Mouse (Mus musculus) embryonic facial prominence, embryonic 14.5 days (tissue): ENCODE data around the gene Serpinh1. TPM values are rescaled to one million over a fixed set of nuclear protein-coding genes. Genes with fewer than 3 reads are reported as not detected.
A peak's percentile ranks its signal among the peaks of the same experiment; 100 is the strongest.

Experiments used
- ATAC-seq: fragments of 200-750 bp; cut with Nextera tagmentation; 2 replicates; pipeline ENCODE4 v1.8.0; 2017; ENCODE audit warnings: low read depth, moderate number of reproducible peaks, moderate TSS enrichment
- DNase-seq: peaks from one replicate; pipeline ENCODE4 v3.0.0-alpha.2; 2015; ENCODE audit warnings: low spot score
- H3K27ac ChIP-seq: fragments of 300-500 bp; sonication (generic); replicated peaks from 2 replicates; pipeline ENCODE4 v1.5.1; 2014; ENCODE audit warnings: low read depth, mild to moderate bottlenecking, low read length, moderate library complexity
- H3K27me3 ChIP-seq: fragments of 300-500 bp; sonication (generic); replicated peaks from 2 replicates; pipeline ENCODE4 v1.6.1; 2014; ENCODE audit warnings: low read length; ENCODE audit not compliant: control insufficient read depth, insufficient read depth
- H3K36me3 ChIP-seq: fragments of 300-500 bp; sonication (generic); 2 replicates; pipeline ENCODE4 v1.6.1; 2014; ENCODE audit warnings: low read length, mixed read lengths; ENCODE audit not compliant: control insufficient read depth, insufficient read depth
- H3K4me1 ChIP-seq: fragments of 300-500 bp; sonication (generic); 2 replicates; pipeline ENCODE4 v1.6.1; 2014; ENCODE audit warnings: antibody characterized with exemption, low read length; ENCODE audit not compliant: control insufficient read depth, insufficient read depth
- H3K4me2 ChIP-seq: fragments of 300-500 bp; sonication (generic); 2 replicates; pipeline ENCODE4 v1.6.1; 2014; ENCODE audit warnings: low read depth, mild to moderate bottlenecking, low read length, moderate library complexity, mixed read lengths
- H3K4me3 ChIP-seq: fragments of 300-500 bp; sonication (generic); 2 replicates; pipeline ENCODE4 v1.5.1; 2014; ENCODE audit warnings: low read depth, mild to moderate bottlenecking, low read length
- H3K9ac ChIP-seq: fragments of 300-500 bp; sonication (generic); 2 replicates; pipeline ENCODE4 v1.6.1; 2014; ENCODE audit warnings: low read depth, mild to moderate bottlenecking, low read length, moderate library complexity, mixed read lengths
- H3K9me3 ChIP-seq: fragments of 300-500 bp; sonication (generic); 2 replicates; pipeline ENCODE4 v1.6.1; 2016; ENCODE audit warnings: low read length; ENCODE audit not compliant: control insufficient read depth
- WGBS: fragments of 180-500 bp; shearing (Covaris S2); extraction: QIAGEN DNeasy Blood & Tissue Kit; methylation state at CpG from one replicate; pipeline ENCODE4 v1.1.7; 2014; 5-methylcytosine and 5-hydroxymethylcytosine counted together
- polyA plus RNA-seq: library from polyadenylated mRNA; unstranded; fragments of >200 nt; fragmentation: Nextera tagmentation; extraction: Ambion mirVana; gene quantifications from 2 replicates; pipeline ENCODE4 v1.2.1, GENCODE M21; 2014

Gene Serpinh1
- polyA plus RNA-seq, 1 experiment from 2014 or later: 945 TPM

- 36% methylated on average over 8 of the region's 8 CpGs for WGBS
- DNase-seq: peak; percentile 44
- peaks cover 8% of the 10 kb centered on the region; the same call in 1 of the 2 replicates for H3K4me1 ChIP-seq
- no peak overlapping the region for H3K4me2 ChIP-seq
- no peaks in the 10 kb centered on the region for H3K36me3 ChIP-seq
- H3K9me3 ChIP-seq: no peaks in the 10 kb centered on the region
- no peak overlapping the region for H3K4me3 ChIP-seq
- H3K9ac ChIP-seq: no peak overlapping the region
- ATAC-seq: peak; percentile 60; the same call in 1 of the 2 replicates
- no peaks in the 10 kb centered on the region for H3K27me3 ChIP-seq
- H3K27ac ChIP-seq: no peak overlapping the region
Measured at GRCm38 (mm10) chr7:99312671-99313143, 40.3 kb downstream of the Serpinh1 start.

- Histone ChIP-seq H3K9me3 (no peaks in the 10 kb centered on the region), H3K36me3 (no peaks in the 10 kb centered on the region), H3K4me1 (peaks cover 8% of the 10 kb centered on the region; the same call in 1 of the 2 replicates), H3K27me3 (no peaks in the 10 kb centered on the region), H3K4me2 (no peak overlapping the region), H3K27ac (no peak overlapping the region), H3K4me3 (no peak overlapping the region), H3K9ac (no peak overlapping the region)
- peak; percentile 41 for DNase-seq
- 62% methylated on average over 4 of the region's 4 CpGs for WGBS
- ATAC-seq: peak; percentile 77
Measured at GRCm38 (mm10) chr7:99312058-99312457, 41.0 kb downstream of the Serpinh1 start.

- Histone ChIP-seq H3K36me3 (no peaks in the 10 kb centered on the region), H3K9ac (no peak overlapping the region), H3K9me3 (no peaks in the 10 kb centered on the region), H3K27me3 (no peaks in the 10 kb centered on the region), H3K4me3 (no peak overlapping the region), H3K4me1 (peaks cover 11% of the 10 kb centered on the region), H3K4me2 (no peak overlapping the region), H3K27ac (no peak overlapping the region)
- WGBS: 52% methylated on average over 7 of the region's 7 CpGs
- ATAC-seq (no peak), DNase-seq (no peak)
Measured at GRCm38 (mm10) chr7:99311433-99311832, 41.6 kb downstream of the Serpinh1 start.

- Histone ChIP-seq H3K4me2 (no peak overlapping the region), H3K9ac (no peak overlapping the region), H3K27me3 (no peaks in the 10 kb centered on the region), H3K4me3 (no peak overlapping the region), H3K9me3 (no peaks in the 10 kb centered on the region), H3K4me1 (peaks cover 12% of the 10 kb centered on the region; the same call in 1 of the 2 replicates), H3K36me3 (no peaks in the 10 kb centered on the region), H3K27ac (no peak overlapping the region)
- WGBS: 49% methylated on average over 3 of the region's 3 CpGs
- DNase-seq (no peak), ATAC-seq (peak; percentile 42; the same call in 1 of the 2 replicates)
Measured at GRCm38 (mm10) chr7:99306640-99307039, 46.4 kb downstream of the Serpinh1 start.

- Histone ChIP-seq H3K27me3 (no peaks in the 10 kb centered on the region), H3K9me3 (no peaks in the 10 kb centered on the region), H3K4me3 (no peak overlapping the region), H3K36me3 (no peaks in the 10 kb centered on the region), H3K4me1 (peaks cover 9% of the 10 kb centered on the region; the same call in 1 of the 2 replicates), H3K4me2 (no peak overlapping the region), H3K9ac (no peak overlapping the region), H3K27ac (no peak overlapping the region)
- WGBS: 93% methylated on average over 4 of the region's 4 CpGs
- ATAC-seq (no peak), DNase-seq (no peak)
Measured at GRCm38 (mm10) chr7:99305688-99306087, 47.4 kb downstream of the Serpinh1 start.

GRCm38 (mm10) chr7:99304949-99305372 is 48.1 kb downstream of the Serpinh1 start:
- no peaks in the 10 kb centered on the region for H3K9me3 ChIP-seq
- DNase-seq: peak; percentile 59
- WGBS: 45% methylated on average over 5 of the region's 5 CpGs
- ATAC-seq: peak; percentile 30
- no peaks in the 10 kb centered on the region for H3K27me3 ChIP-seq
- H3K4me3 ChIP-seq: no peak overlapping the region
- H3K27ac ChIP-seq: no peak overlapping the region
- H3K4me2 ChIP-seq: no peak overlapping the region
- H3K36me3 ChIP-seq: no peaks in the 10 kb centered on the region
- H3K9ac ChIP-seq: no peak overlapping the region
- H3K4me1 ChIP-seq: peaks cover 9% of the 10 kb centered on the region; the same call in 1 of the 2 replicates

- Histone ChIP-seq H3K27ac (no peak overlapping the region), H3K4me1 (peaks cover 9% of the 10 kb centered on the region; the same call in 1 of the 2 replicates), H3K4me3 (no peak overlapping the region), H3K4me2 (no peak overlapping the region), H3K9ac (no peak overlapping the region; the same call in 1 of the 2 replicates), H3K27me3 (no peaks in the 10 kb centered on the region), H3K36me3 (no peaks in the 10 kb centered on the region), H3K9me3 (no peaks in the 10 kb centered on the region)
- WGBS: 41% methylated on average over 6 of the region's 6 CpGs
- DNase-seq: peak; percentile 58
- peak; percentile 42; the same call in 1 of the 2 replicates for ATAC-seq
Measured at GRCm38 (mm10) chr7:99304029-99304428, 49.0 kb downstream of the Serpinh1 start.

- Histone ChIP-seq H3K4me1 (0 out of 2 replicates have a peak, but pooled peaks cover 5% of the 10 kb centered on the region), H3K9me3 (no peaks in the 10 kb centered on the region), H3K9ac (no peak overlapping the region), H3K4me2 (no peak overlapping the region), H3K27me3 (no peaks in the 10 kb centered on the region), H3K36me3 (no peaks in the 10 kb centered on the region), H3K4me3 (no peak overlapping the region), H3K27ac (no peak overlapping the region)
- WGBS: 22% methylated on average over 3 of the region's 3 CpGs
- no peak for ATAC-seq
- no peak for DNase-seq
Measured at GRCm38 (mm10) chr7:99300650-99301175, 52.3 kb downstream of the Serpinh1 start.
